Mouse (Mus musculus) monocyte, adult 59 days (primary cell): ENCODE measurements around the gene Zfp667. TPM values are rescaled to one million over a fixed set of nuclear protein-coding genes. Genes with fewer than 3 reads are reported as not detected.

Experiments used
- total RNA-seq, 2 experiments: library from RNA; stranded (reverse); gene quantifications; one replicate each; pipeline ENCODE4 v1.2.4; 2023

Zfp667 gene
- total RNA-seq: 1 to 10 TPM; 1.7 to 3.0 TPM

DNA sequence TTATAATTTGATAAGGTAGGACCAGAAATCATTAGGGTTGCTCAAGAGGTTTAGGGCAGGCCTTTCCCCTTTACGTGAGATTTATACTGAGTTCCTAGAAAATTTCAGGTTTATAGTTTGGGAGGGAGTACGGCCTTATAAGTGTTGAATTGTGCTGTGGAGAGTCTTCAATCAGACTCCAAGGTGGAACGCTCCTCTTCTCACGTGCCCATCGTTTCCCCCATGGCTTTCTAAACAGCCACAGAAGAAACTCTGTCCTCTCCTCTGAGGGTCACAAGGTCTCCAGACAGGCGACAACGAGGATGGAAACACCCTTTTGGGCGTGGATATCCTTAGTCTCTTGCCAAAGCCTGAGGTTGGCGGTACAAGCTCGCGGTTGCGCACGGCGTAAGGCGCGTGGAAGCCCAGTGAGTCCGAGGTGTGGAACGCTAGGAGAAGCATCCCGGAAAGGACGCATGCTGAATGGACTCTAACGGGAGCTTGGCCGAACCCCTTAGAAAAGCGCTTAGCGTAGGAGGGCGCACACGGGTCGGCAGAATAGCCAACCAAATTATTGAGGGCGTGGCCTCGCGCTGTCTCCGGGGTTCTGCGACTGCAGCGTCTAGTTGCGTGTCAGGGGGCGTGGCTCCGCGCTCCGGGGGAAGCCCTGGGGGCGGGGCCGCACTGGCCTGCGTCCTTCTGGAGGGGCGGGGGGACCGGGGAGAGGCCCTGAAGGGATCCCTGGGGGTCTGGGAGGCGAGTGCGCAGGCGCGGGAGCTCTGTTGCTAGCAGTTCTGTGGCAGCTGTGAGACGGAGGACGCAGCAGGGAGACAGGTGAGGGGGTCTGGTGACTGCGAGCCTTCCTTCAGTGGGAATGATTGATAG, at the start of gene Zfp667:
Gene Zfp667 (plus strand): TSS at position 738 of the 864 bp plus-strand sequence.

DNA sequence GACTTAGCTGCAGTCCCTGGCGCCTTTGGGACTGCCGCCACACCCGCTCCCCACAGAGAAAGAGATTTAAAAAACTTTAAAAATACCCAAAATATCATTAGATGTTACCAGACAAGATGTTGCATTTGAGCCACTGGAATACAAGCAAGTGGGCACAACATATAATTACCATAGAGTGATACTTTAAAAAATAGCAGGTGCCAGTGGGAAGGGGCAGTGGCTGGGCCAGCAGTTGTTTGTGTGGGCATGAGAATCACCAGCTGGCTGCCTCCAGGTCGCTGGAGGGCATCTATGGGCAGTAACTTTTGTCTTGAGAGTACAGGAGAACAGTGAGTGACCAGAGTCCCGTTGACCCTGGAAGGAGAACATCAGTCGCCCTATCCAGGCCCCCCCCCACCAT, 34.0 kb upstream of the Zfp667 start, which contains the start of gene Epp13:
Gene Epp13 (plus strand): TSS at position 301 of the 400 bp plus-strand sequence.

DNA sequence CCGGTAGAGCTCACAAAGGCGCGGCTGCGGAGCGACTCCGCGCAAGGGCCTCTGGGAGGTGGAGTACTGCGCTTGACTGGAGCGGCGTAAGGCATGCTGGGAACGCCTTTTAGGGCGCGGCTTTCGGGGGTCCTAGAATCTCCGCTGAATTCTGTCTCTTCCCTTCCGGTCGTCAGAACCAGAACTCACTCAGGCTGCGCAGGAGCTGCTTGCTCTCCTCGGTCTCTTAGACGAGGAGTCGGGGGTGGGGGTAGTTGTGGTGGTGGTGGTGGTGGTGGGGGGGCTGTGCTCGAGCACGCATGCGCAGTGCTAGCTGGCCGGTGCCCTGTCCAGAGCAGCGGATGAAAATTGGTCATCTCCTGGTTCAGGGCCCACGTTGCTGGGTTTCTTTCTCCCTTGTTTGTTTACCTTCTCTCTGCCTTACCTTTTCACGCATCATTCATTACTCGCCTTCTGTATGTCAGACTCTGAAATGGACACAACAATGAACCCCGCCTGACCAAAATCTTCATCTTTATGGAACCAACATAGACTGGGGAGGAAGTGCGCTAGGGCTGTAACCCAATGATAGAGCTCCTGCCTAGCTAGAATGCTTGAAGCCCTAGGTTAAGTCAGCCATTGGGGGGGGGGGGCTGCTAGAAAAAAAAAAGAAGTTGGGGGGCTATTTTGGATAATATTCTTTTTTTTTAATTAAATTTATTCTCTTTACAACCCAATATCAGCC, 45.0 kb downstream of the Zfp667 start, which contains the start of gene Zfp583:
Gene Zfp583 (minus strand): TSS at position 53 of the 724 bp plus-strand sequence.

DNA sequence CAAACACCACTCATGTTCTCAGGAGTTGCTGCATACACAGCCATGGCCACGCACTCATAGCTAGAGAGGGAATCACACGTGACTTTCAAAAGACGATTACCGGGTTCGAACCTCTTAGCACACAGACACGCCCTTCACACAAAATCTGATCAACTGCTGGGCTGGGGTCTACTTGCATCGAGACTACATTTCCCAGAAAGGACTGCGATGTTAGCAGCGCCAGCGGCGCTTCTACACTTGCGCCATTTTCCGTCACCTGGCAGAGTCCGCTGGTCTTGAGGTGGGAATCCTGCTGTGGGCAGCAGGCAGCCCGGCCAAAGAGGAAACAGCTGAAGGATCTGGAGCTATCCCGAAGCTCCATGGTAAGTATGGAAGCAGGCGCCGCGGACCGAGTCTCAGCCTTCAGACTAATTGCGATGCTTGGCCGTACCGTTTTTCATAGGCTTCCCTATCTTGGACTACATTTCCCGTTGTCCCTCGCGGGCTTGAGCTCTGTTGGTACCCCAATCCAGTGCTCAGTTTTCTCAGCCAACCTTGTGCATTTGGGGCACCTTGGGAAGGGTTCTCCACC, 57.2 kb downstream of the Zfp667 start, which contains the start of gene Gm3854:
Gene Gm3854 (plus strand): TSS at position 259 of the 571 bp plus-strand sequence.

Other genes with a start within 250 kb of the Zfp667 start
- not detected for gene Nlrp4c, start 241.4 kb upstream of the Zfp667 start, total RNA-seq
- gene Zfp787, start 130.6 kb upstream of the Zfp667 start, total RNA-seq: 10 to 100 TPM; 37.2 to 39.0 TPM
- gene Zfp444, start 114.4 kb upstream of the Zfp667 start, total RNA-seq: 10 to 100 TPM; 13.3 to 15.6 TPM
- not detected for gene Galp, start 89.5 kb upstream of the Zfp667 start, total RNA-seq
- gene Zscan5b, start 64.3 kb upstream of the Zfp667 start, total RNA-seq: not detected
- gene Epp13, start 33.9 kb upstream of the Zfp667 start, total RNA-seq: not detected
- 1 to 10 TPM; 1.4 to 1.9 TPM for gene Zfp583, start 44.7 kb downstream of the Zfp667 start, total RNA-seq
- not detected for gene Gm3854, start 57.2 kb downstream of the Zfp667 start, total RNA-seq
- 1 to 10 TPM in 1 of 2 experiments, under 1 TPM in 1; 0.89 to 1.9 TPM for gene Zfp78, start 76.7 kb downstream of the Zfp667 start, total RNA-seq
- 1 to 10 TPM; 1.9 to 2.9 TPM for gene Zfp28, start 96.7 kb downstream of the Zfp667 start, total RNA-seq
- not detected for gene Smim17, start 112.1 kb downstream of the Zfp667 start, total RNA-seq
- not detected for gene Gm20715, start 123.7 kb downstream of the Zfp667 start, total RNA-seq
- gene Olfr1344, start 152.1 kb downstream of the Zfp667 start, total RNA-seq: not detected
- gene Olfr1336, start 169.6 kb downstream of the Zfp667 start, total RNA-seq: not detected
- not detected for gene Olfr1346, start 180.5 kb downstream of the Zfp667 start, total RNA-seq
- gene Olfr5, start 200.4 kb downstream of the Zfp667 start, total RNA-seq: not detected
- gene Olfr1347, start 213.2 kb downstream of the Zfp667 start, total RNA-seq: not detected
- not detected for gene Olfr1348, start 222.2 kb downstream of the Zfp667 start, total RNA-seq
- not detected for gene Olfr1349, start 236.4 kb downstream of the Zfp667 start, total RNA-seq